Mouse (Mus musculus): ENCODE data around the gene Sbno2. TPM values are rescaled to one million over a fixed set of nuclear protein-coding genes. Genes with fewer than 3 reads are reported as not detected.

Gene Sbno2
- polyA plus RNA-seq, 1 experiment, result 25.4 TPM

- peak; percentile 17 to 30 for DNase-seq
- WGBS, result 88% methylated on average over 8 of the region's 8 CpGs
These were observed 22.5 kb upstream of the Sbno2 start for GRCm38 (mm10) chr10:80127920-80128319.

GRCm38 (mm10) chr10:80123932-80124562 lies 18.7 kb upstream of the Sbno2 start:
- peak in 1 of 2 experiments; percentile 19 for DNase-seq
- H3K27ac ChIP-seq (ENCODE audit: insufficient read depth, low read length), result no peak overlapping the region
- H3K4me1 ChIP-seq (ENCODE audit: control insufficient read depth, insufficient read depth, low read length), result peaks cover 35% of the 10 kb centered on the region
- 80% methylated on average over 9 of the region's 9 CpGs for WGBS
- no peak for TF ChIP-seq POLR2A (IDR thresholded peaks at IDR 0.05; ENCODE audit: borderline replicate concordance, insufficient read depth, low read length)
- TF ChIP-seq CTCF (IDR thresholded peaks at IDR 0.05; ENCODE audit: borderline replicate concordance, insufficient read depth, low read depth, low read length), result no peak
- H3K4me3 ChIP-seq (replicated peaks; ENCODE audit: insufficient read depth, low read depth, low read length), result no peak overlapping the region
- H3K27me3 ChIP-seq (ENCODE audit: control insufficient read depth, insufficient read depth, low read length), result no peaks in the 10 kb centered on the region

More at GRCm38 (mm10) chr10:80127920-80128319, 22.5 kb upstream of the Sbno2 start:
- no peak overlapping the region; the same call in 1 of the 2 replicates for H3K27ac ChIP-seq (ENCODE audit: insufficient read depth, low read length)
- TF ChIP-seq CTCF (IDR thresholded peaks at IDR 0.05; ENCODE audit: borderline replicate concordance, insufficient read depth, low read depth, low read length), result no peak
- no peak for TF ChIP-seq POLR2A (IDR thresholded peaks at IDR 0.05; ENCODE audit: borderline replicate concordance, insufficient read depth, low read length)
- H3K4me1 ChIP-seq (ENCODE audit: control insufficient read depth, insufficient read depth, low read length), result peaks cover 55% of the 10 kb centered on the region
- H3K4me3 ChIP-seq (replicated peaks; ENCODE audit: insufficient read depth, low read depth, low read length), result no peak overlapping the region
- no peaks in the 10 kb centered on the region for H3K27me3 ChIP-seq (ENCODE audit: control insufficient read depth, insufficient read depth, low read length)

- 67% methylated on average over 2 of the region's 2 CpGs for WGBS
- Histone ChIP-seq H3K27ac (ENCODE audit: insufficient read depth, low read length) (no peak overlapping the region), H3K4me1 (ENCODE audit: control insufficient read depth, insufficient read depth, low read length) (peaks cover 33% of the 10 kb centered on the region), H3K4me3 (replicated peaks; ENCODE audit: insufficient read depth, low read depth, low read length) (no peak overlapping the region), H3K27me3 (ENCODE audit: control insufficient read depth, insufficient read depth, low read length) (no peaks in the 10 kb centered on the region)
- TF ChIP-seq POLR2A (IDR thresholded peaks at IDR 0.05; ENCODE audit: borderline replicate concordance, insufficient read depth, low read length) (no peak), CTCF (IDR thresholded peaks at IDR 0.05; ENCODE audit: borderline replicate concordance, insufficient read depth, low read depth, low read length) (no peak)
- no peak for DNase-seq
These were observed 16.3 kb upstream of the Sbno2 start for GRCm38 (mm10) chr10:80121639-80122038.

- TF ChIP-seq CTCF (IDR thresholded peaks at IDR 0.05; ENCODE audit: borderline replicate concordance, insufficient read depth, low read depth, low read length) (no peak), POLR2A (IDR thresholded peaks at IDR 0.05; ENCODE audit: borderline replicate concordance, insufficient read depth, low read length) (no peak)
- 13% methylated on average over 2 of the region's 2 CpGs for WGBS
- no peak overlapping the region for H3K4me3 ChIP-seq (replicated peaks; ENCODE audit: insufficient read depth, low read depth, low read length)
- no peak overlapping the region for H3K27ac ChIP-seq (ENCODE audit: insufficient read depth, low read length)
- H3K4me1 ChIP-seq (ENCODE audit: control insufficient read depth, insufficient read depth, low read length), result peaks cover 33% of the 10 kb centered on the region
- H3K27me3 ChIP-seq (ENCODE audit: control insufficient read depth, insufficient read depth, low read length), result no peaks in the 10 kb centered on the region
- DNase-seq, result peak in 1 of 2 experiments; percentile 33
These were observed 14.8 kb upstream of the Sbno2 start for GRCm38 (mm10) chr10:80120146-80120545.

GRCm38 (mm10) chr10:80118552-80118951 lies 13.2 kb upstream of the Sbno2 start:
- Histone ChIP-seq H3K4me1 (ENCODE audit: control insufficient read depth, insufficient read depth, low read length) (peaks cover 19% of the 10 kb centered on the region), H3K27ac (ENCODE audit: insufficient read depth, low read length) (0 out of 2 replicates have a peak overlapping the region, but pooled peaks have one; percentile 0), H3K4me3 (replicated peaks; ENCODE audit: insufficient read depth, low read depth, low read length) (no peak overlapping the region), H3K27me3 (ENCODE audit: control insufficient read depth, insufficient read depth, low read length) (no peaks in the 10 kb centered on the region)
- TF ChIP-seq POLR2A (IDR thresholded peaks at IDR 0.05; ENCODE audit: borderline replicate concordance, insufficient read depth, low read length), result no peak
- TF ChIP-seq CTCF (IDR thresholded peaks at IDR 0.05; ENCODE audit: borderline replicate concordance, insufficient read depth, low read depth, low read length), result no peak
- WGBS, result 9% methylated on average over 6 of the region's 6 CpGs
- peak; percentile 62 to 66 for DNase-seq

GRCm38 (mm10) chr10:80117736-80118135 lies 12.4 kb upstream of the Sbno2 start:
- Histone ChIP-seq H3K27ac (ENCODE audit: insufficient read depth, low read length) (peak overlapping the region; percentile 24), H3K4me3 (replicated peaks; ENCODE audit: insufficient read depth, low read depth, low read length) (peak overlapping the region; percentile 83), H3K4me1 (ENCODE audit: control insufficient read depth, insufficient read depth, low read length) (peaks cover 19% of the 10 kb centered on the region), H3K27me3 (ENCODE audit: control insufficient read depth, insufficient read depth, low read length) (no peaks in the 10 kb centered on the region)
- peak; percentile 51 to 71 for DNase-seq
- TF ChIP-seq CTCF (IDR thresholded peaks at IDR 0.05; ENCODE audit: borderline replicate concordance, insufficient read depth, low read depth, low read length) (no peak), POLR2A (IDR thresholded peaks at IDR 0.05; ENCODE audit: borderline replicate concordance, insufficient read depth, low read length) (no peak)
- WGBS, result 0% methylated on average over 1 of the region's 1 CpGs

GRCm38 (mm10) chr10:80116927-80117691 lies 11.7 kb upstream of the Sbno2 start:
- Histone ChIP-seq H3K4me3 (replicated peaks; ENCODE audit: insufficient read depth, low read depth, low read length) (peak overlapping the region; percentile 83), H3K27me3 (ENCODE audit: control insufficient read depth, insufficient read depth, low read length) (no peaks in the 10 kb centered on the region), H3K27ac (ENCODE audit: insufficient read depth, low read length) (peak overlapping the region; percentile 54), H3K4me1 (ENCODE audit: control insufficient read depth, insufficient read depth, low read length) (peaks cover 19% of the 10 kb centered on the region)
- TF ChIP-seq CTCF (IDR thresholded peaks at IDR 0.05; ENCODE audit: borderline replicate concordance, insufficient read depth, low read depth, low read length) (no peak), POLR2A (IDR thresholded peaks at IDR 0.05; ENCODE audit: borderline replicate concordance, insufficient read depth, low read length) (no peak)
- WGBS, result 2% methylated on average over 30 of the region's 30 CpGs
- DNase-seq, result peak; percentile 57 to 60
